Mouse (Mus musculus) kidney, adult 2 months (tissue): Measurements from ENCODE around the gene Grpel1.

Source experiments
- CTCF ChIP-seq: fragments of 200-500 bp; conservative IDR thresholded peaks from 2 replicates; pipeline ENCODE4 v1.5.1; 2011; ENCODE audit warnings: low read depth, mild to moderate bottlenecking, control low read depth, low read length, moderate library complexity, mixed read lengths; ENCODE audit not compliant: insufficient read depth, insufficient read length
- POLR2A ChIP-seq: fragments of 200-500 bp; IDR thresholded peaks from one replicate; pipeline ENCODE4 v1.6.1; 2011; ENCODE audit warnings: low read depth, low read length, control low read depth

- TF ChIP-seq CTCF (no peak), POLR2A (no peak)
These were observed 58.0 kb downstream of the Grpel1 start for GRCm38 (mm10) chr5:36522782-36523181.
